ENCODE assay signal across 8 mouse cellular contexts in the genomic region with DNA sequence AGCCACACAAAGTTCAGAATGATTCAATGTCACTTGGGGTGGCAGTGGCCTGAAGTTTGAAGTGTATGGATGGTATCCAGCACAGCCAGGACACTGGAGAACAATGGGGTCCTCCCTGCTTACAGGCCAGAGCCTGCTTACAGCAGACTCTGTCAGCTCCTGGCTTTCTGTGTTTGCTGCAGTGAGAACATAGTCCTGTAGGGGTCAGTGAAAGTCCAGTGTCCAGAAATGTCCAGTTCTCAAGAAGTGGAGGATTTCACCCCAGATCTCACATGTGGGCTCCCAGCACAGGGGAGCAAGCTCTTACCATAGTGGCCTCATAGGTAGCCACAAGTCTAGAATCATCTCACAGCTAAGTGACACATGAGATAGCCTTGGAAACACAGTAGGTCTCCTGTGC. TPM values are rescaled to one million over a fixed set of nuclear protein-coding genes. Genes with fewer than 3 reads are reported as not detected.
A peak's percentile ranks its signal among the peaks of the same experiment; 100 is the strongest.
DNase-seq lines count a peak whose midpoint lies in the region; ATAC-seq and TF ChIP-seq lines count a peak whose summit lies in the region.

No protein-coding gene starts in this region.

- TF ChIP-seq POLR2A in cortical plate, adult 2 months (IDR thresholded peaks at IDR 0.05; ENCODE audit: extremely low read depth, insufficient read depth, low read length): no peak

- H3K27ac ChIP-seq in forebrain, embryonic 10.5 days: no peak overlapping the region
- H3K27ac ChIP-seq in forebrain, embryonic 13.5 days: no peak overlapping the region
- no peak overlapping the region for H3K27ac ChIP-seq in cortical plate, adult 2 months (ENCODE audit: insufficient read depth, low read length)

- no peak overlapping the region for H3K9ac ChIP-seq in forebrain, embryonic 13.5 days

- no peak overlapping the region for H3K4me2 ChIP-seq in forebrain, embryonic 13.5 days

- H3K79me2 ChIP-seq in C2C12 (ENCODE audit: control insufficient read depth, insufficient read depth): no peaks in the 10 kb centered on the region

- no peaks in the 10 kb centered on the region for H3K36me3 ChIP-seq in forebrain, embryonic 10.5 days (replicated peaks)
- H3K36me3 ChIP-seq in forebrain, embryonic 13.5 days (ENCODE audit: poor library complexity, severe bottlenecking): no peaks in the 10 kb centered on the region
- no peaks in the 10 kb centered on the region for H3K36me3 ChIP-seq in C2C12 (ENCODE audit: control insufficient read depth, insufficient read depth)

- no peaks in the 10 kb centered on the region for H3K79me3 ChIP-seq in C2C12 (ENCODE audit: low read depth)

- H3ac ChIP-seq in C2C12 (ENCODE audit: control insufficient read depth, insufficient read length, low read depth): no peak overlapping the region

- no peak overlapping the region for H3K4me3 ChIP-seq in forebrain, embryonic 10.5 days
- no peak overlapping the region for H3K4me3 ChIP-seq in forebrain, embryonic 13.5 days
- no peak overlapping the region for H3K4me3 ChIP-seq in C2C12 (ENCODE audit: insufficient read depth, poor library complexity, severe bottlenecking)
- H3K4me3 ChIP-seq in cortical plate, adult 2 months (ENCODE audit: insufficient read depth, low read length): no peak overlapping the region

- DNase-seq in forebrain, embryonic 10.5 days (ENCODE audit: extremely low spot score, low spot score): peak; percentile 39
- peak; percentile 72 for DNase-seq in induced T-regulatory cell, adult 2 months (ENCODE audit: low read depth)
- peak; percentile 64 for DNase-seq in lung, postnatal 36 days
- DNase-seq in layer of hippocampus, postnatal 14 days (ENCODE audit: low spot score in 2 of 2): no peak
- DNase-seq in layer of hippocampus, adult 9-10 months (ENCODE audit: low spot score): no peak

- TF ChIP-seq CTCF in C2C12 (IDR thresholded peaks at IDR 0.05; ENCODE audit: control insufficient read depth, insufficient read depth, insufficient read length): peak; percentile 28
- TF ChIP-seq CTCF in cortical plate, adult 2 months (IDR thresholded peaks at IDR 0.05; ENCODE audit: extremely low read depth, insufficient read depth, low read length): peak; percentile 70

- H3K27me3 ChIP-seq in forebrain, embryonic 10.5 days (ENCODE audit: poor library complexity, severe bottlenecking): no peaks in the 10 kb centered on the region
- H3K27me3 ChIP-seq in forebrain, embryonic 13.5 days: no peaks in the 10 kb centered on the region
- H3K27me3 ChIP-seq in C2C12 (ENCODE audit: control insufficient read depth, insufficient read depth, insufficient read length): peaks cover 3% of the 10 kb centered on the region

- H3K9me3 ChIP-seq in forebrain, embryonic 10.5 days: peaks cover 6% of the 10 kb centered on the region; the same call in 1 of the 2 replicates
- no peaks in the 10 kb centered on the region for H3K9me3 ChIP-seq in forebrain, embryonic 13.5 days (replicated peaks)

- H3K4me1 ChIP-seq in forebrain, embryonic 10.5 days: peaks cover 20% of the 10 kb centered on the region
- H3K4me1 ChIP-seq in forebrain, embryonic 13.5 days: peaks cover 29% of the 10 kb centered on the region
- H3K4me1 ChIP-seq in cortical plate, adult 2 months (ENCODE audit: control insufficient read depth, insufficient read depth, low read length): peaks cover 7% of the 10 kb centered on the region

- ATAC-seq in forebrain, embryonic 13.5 days: no peak

TF ChIP-seq in C2C12, 6 proteins besides CTCF, POLR2A, EP300 and RAD21:
- no peak for TF ChIP-seq MYOD1 (IDR thresholded peaks at IDR 0.05; ENCODE audit: control insufficient read depth, insufficient read length, low read depth)
- TF ChIP-seq CEBPB (IDR thresholded peaks at IDR 0.05; ENCODE audit: low read depth): no peak

RNA-seq across cellular contexts. Expression of a gene that starts 40.4 kb away (rescaled TPM):
- polyA plus RNA-seq in forebrain, embryonic 10.5 days (2016; fragmentation: Nextera tagmentation; extraction: Ambion mirVana): 79.0 and 81.7 TPM in 2 replicates
- 81.5 and 84.3 TPM in 2 replicates for polyA plus RNA-seq in forebrain, embryonic 13.5 days (2015; fragmentation: Nextera tagmentation; extraction: Ambion mirVana)
- polyA plus RNA-seq in C2C12 (2012; fragmentation: generic; extraction: Trizol): 30.7 TPM
- 42.8 and 44.8 TPM in 2 replicates for polyA plus RNA-seq in cortical plate, adult 2 months (2012; rRNA removed)
- 10 to 100 TPM; 33.3 to 36.2 TPM for total RNA-seq in layer of hippocampus, postnatal 14 days (2021)

Comparison
In these comparisons a context has a peak if more than half of its experiments do, and no peak if none do; other contexts are left out.
1. DNase-seq: peak in forebrain, embryonic 10.5 days (single experiment), induced T-regulatory cell, adult 2 months (single experiment) and lung, postnatal 36 days (single experiment); none in layer of hippocampus, postnatal 14 days (0 of 2) and layer of hippocampus, adult 9-10 months (single experiment).